Mouse (Mus musculus): Measurements from ENCODE around the gene Cysrt1. TPM values are rescaled to one million over a fixed set of nuclear protein-coding genes. Genes with fewer than 3 reads are reported as not detected.

The Cysrt1 gene
- polyA plus RNA-seq, 1 experiment: not detected

- Histone ChIP-seq H3K27ac (ENCODE audit: control insufficient read depth, insufficient read depth, low read depth, low read length, poor library complexity) (no peak overlapping the region), H3K4me1 (ENCODE audit: control insufficient read depth, insufficient read depth, low read length) (no peaks in the 10 kb centered on the region), H3K4me3 (replicated peaks; ENCODE audit: control insufficient read depth, low read depth, low read length) (no peak overlapping the region)
- WGBS: 52% methylated on average over 4 of the region's 4 CpGs
- TF ChIP-seq POLR2A (IDR thresholded peaks at IDR 0.05; ENCODE audit: borderline replicate concordance, control insufficient read depth, low read depth, low read length): no peak
- TF ChIP-seq CTCF (IDR thresholded peaks at IDR 0.05; ENCODE audit: control insufficient read depth, insufficient read depth, low read length): peak; percentile 24; the same call in 1 of the 2 replicates
These were observed 38.5 kb downstream of the Cysrt1 start for GRCm38 (mm10) chr2:25203631-25204214.

DNA sequence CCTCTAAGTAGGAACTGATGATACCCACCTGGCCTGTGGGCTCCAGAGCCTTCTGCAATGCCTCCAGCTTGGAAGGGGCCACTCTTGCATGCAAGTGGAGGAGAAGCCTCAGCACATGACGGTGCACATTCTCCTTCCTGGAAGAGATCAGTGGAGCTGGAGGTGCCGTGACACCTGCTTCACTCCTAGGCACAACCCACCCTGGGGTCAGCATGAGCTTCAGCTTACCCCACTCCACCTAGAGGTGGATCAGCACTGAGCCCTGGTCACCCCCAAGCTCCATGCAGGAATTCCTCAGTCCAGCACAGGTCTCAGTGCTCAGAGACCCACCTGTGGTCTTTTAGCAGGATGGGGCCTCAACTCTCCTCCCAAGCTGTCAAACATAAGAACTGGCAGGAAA is 41.6 kb downstream of the Cysrt1 start:
- no peak for TF ChIP-seq CTCF (IDR thresholded peaks at IDR 0.05; ENCODE audit: control insufficient read depth, insufficient read depth, low read length)
- TF ChIP-seq POLR2A (IDR thresholded peaks at IDR 0.05; ENCODE audit: borderline replicate concordance, control insufficient read depth, low read depth, low read length): no peak
- WGBS: 91% methylated on average over 2 of the region's 2 CpGs
- no peak overlapping the region for H3K27ac ChIP-seq (ENCODE audit: control insufficient read depth, insufficient read depth, low read depth, low read length, poor library complexity)
- H3K4me1 ChIP-seq (ENCODE audit: control insufficient read depth, insufficient read depth, low read length): no peaks in the 10 kb centered on the region
- H3K4me3 ChIP-seq (replicated peaks; ENCODE audit: control insufficient read depth, low read depth, low read length): no peak overlapping the region

DNA sequence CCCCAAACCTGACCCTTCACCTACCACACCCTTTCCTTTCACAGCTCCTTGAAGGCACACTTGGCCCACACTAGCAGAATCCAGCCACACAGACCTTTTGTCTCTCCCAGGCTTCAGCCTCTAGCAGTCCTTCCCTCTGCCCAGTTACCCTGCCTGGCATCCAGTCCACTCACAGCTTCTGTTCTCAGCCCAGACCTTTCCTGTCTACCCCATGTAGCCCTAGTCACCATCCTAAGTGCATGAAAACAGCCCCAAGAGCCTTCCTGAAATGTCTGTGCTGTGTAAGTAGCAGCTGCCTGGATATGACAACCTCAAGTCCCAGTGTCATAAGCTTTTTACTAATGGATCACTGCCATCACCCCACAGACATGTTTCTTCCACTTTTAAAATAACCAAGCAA is 44.3 kb downstream of the Cysrt1 start:
- no peak for TF ChIP-seq POLR2A (IDR thresholded peaks at IDR 0.05; ENCODE audit: borderline replicate concordance, control insufficient read depth, low read depth, low read length)
- no peak for TF ChIP-seq CTCF (IDR thresholded peaks at IDR 0.05; ENCODE audit: control insufficient read depth, insufficient read depth, low read length)
- no peak overlapping the region for H3K27ac ChIP-seq (ENCODE audit: control insufficient read depth, insufficient read depth, low read depth, low read length, poor library complexity)
- H3K4me3 ChIP-seq (replicated peaks; ENCODE audit: control insufficient read depth, low read depth, low read length): no peak overlapping the region
- peaks cover 14% of the 10 kb centered on the region for H3K4me1 ChIP-seq (ENCODE audit: control insufficient read depth, insufficient read depth, low read length)

GRCm38 (mm10) chr2:25197191-25197590 is 45.1 kb downstream of the Cysrt1 start:
- TF ChIP-seq POLR2A (IDR thresholded peaks at IDR 0.05; ENCODE audit: borderline replicate concordance, control insufficient read depth, low read depth, low read length) (no peak), CTCF (IDR thresholded peaks at IDR 0.05; ENCODE audit: control insufficient read depth, insufficient read depth, low read length) (no peak)
- WGBS: 16% methylated on average over 2 of the region's 2 CpGs
- Histone ChIP-seq H3K4me3 (replicated peaks; ENCODE audit: control insufficient read depth, low read depth, low read length) (peak overlapping the region; percentile 86), H3K4me1 (ENCODE audit: control insufficient read depth, insufficient read depth, low read length) (peaks cover 14% of the 10 kb centered on the region), H3K27ac (ENCODE audit: control insufficient read depth, insufficient read depth, low read depth, low read length, poor library complexity) (peak overlapping the region; percentile 93)

GRCm38 (mm10) chr2:25196172-25196954 is 45.9 kb downstream of the Cysrt1 start, which contains the start of gene Tor4a:
Gene Tor4a (minus strand): TSS chr2:25196886.
- WGBS: 2% methylated on average over 8 of the region's 8 CpGs
- peak within 1 kb of the TSS; percentile 93 for H3K27ac ChIP-seq (ENCODE audit: control insufficient read depth, insufficient read depth, low read depth, low read length, poor library complexity)

GRCm38 (mm10) chr2:25195211-25196156 is 46.8 kb downstream of the Cysrt1 start:
- TF ChIP-seq POLR2A (IDR thresholded peaks at IDR 0.05; ENCODE audit: borderline replicate concordance, control insufficient read depth, low read depth, low read length): peak; percentile 67; the same call in 1 of the 2 replicates
- no peak for TF ChIP-seq CTCF (IDR thresholded peaks at IDR 0.05; ENCODE audit: control insufficient read depth, insufficient read depth, low read length)
- H3K27ac ChIP-seq (ENCODE audit: control insufficient read depth, insufficient read depth, low read depth, low read length, poor library complexity): peak overlapping the region; percentile 93
- 2% methylated on average over 55 of the region's 55 CpGs for WGBS
- peaks cover 14% of the 10 kb centered on the region for H3K4me1 ChIP-seq (ENCODE audit: control insufficient read depth, insufficient read depth, low read length)
- peak overlapping the region; percentile 86 for H3K4me3 ChIP-seq (replicated peaks; ENCODE audit: control insufficient read depth, low read depth, low read length)

More at GRCm38 (mm10) chr2:25196172-25196954, 45.9 kb downstream of the Cysrt1 start, which contains the start of gene Tor4a:
- TF ChIP-seq CTCF (IDR thresholded peaks at IDR 0.05; ENCODE audit: control insufficient read depth, insufficient read depth, low read length) (no peak; the same call in 1 of the 2 replicates), POLR2A (IDR thresholded peaks at IDR 0.05; ENCODE audit: borderline replicate concordance, control insufficient read depth, low read depth, low read length) (peak; percentile 57; the same call in 1 of the 2 replicates)
- peaks cover 14% of the 10 kb centered on the region for H3K4me1 ChIP-seq (ENCODE audit: control insufficient read depth, insufficient read depth, low read length)
- H3K4me3 ChIP-seq (replicated peaks; ENCODE audit: control insufficient read depth, low read depth, low read length): peak within 1 kb of the TSS; percentile 86

GRCm38 (mm10) chr2:25194486-25195171 is 47.6 kb downstream of the Cysrt1 start:
- peak overlapping the region; percentile 93 for H3K27ac ChIP-seq (ENCODE audit: control insufficient read depth, insufficient read depth, low read depth, low read length, poor library complexity)
- H3K4me1 ChIP-seq (ENCODE audit: control insufficient read depth, insufficient read depth, low read length): peaks cover 14% of the 10 kb centered on the region
- no peak for TF ChIP-seq CTCF (IDR thresholded peaks at IDR 0.05; ENCODE audit: control insufficient read depth, insufficient read depth, low read length)
- no peak for TF ChIP-seq POLR2A (IDR thresholded peaks at IDR 0.05; ENCODE audit: borderline replicate concordance, control insufficient read depth, low read depth, low read length)
- H3K4me3 ChIP-seq (replicated peaks; ENCODE audit: control insufficient read depth, low read depth, low read length): peak overlapping the region; percentile 86
- 9% methylated on average over 17 of the region's 17 CpGs for WGBS
